Mouse (Mus musculus): Measurements from ENCODE around the gene Atp2b2.

Gene Atp2b2

GRCm38 (mm10) chr6:113857310-113857873 is 185.0 kb downstream of the Atp2b2 start:
- CTCF ChIA-PET: no interaction called here

- CTCF ChIA-PET: no interaction called here
Measured at GRCm38 (mm10) chr6:113856790-113857189, 185.6 kb downstream of the Atp2b2 start.

GRCm38 (mm10) chr6:113856095-113856646 is 186.2 kb downstream of the Atp2b2 start:
- CTCF ChIA-PET: no interaction called here

DNA sequence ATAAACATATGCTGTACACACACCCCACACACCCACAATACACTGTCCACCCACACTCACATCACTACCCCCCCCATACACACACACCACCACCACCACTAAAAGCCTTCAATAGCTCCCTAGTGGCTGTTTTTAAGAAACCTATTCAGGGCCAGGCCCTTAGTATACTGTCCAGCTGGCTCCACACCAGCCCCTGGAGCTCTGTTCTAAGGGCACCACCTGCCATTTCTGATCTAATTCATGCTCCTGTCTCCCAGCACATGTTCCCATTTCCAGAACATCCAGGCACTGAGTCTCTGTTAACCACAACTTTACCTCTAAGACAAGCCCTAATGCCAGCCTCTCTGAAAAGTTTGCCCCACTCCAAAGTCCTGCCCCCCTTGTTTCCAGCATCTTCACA is 186.8 kb downstream of the Atp2b2 start:
- CTCF ChIA-PET: no interaction called here

GRCm38 (mm10) chr6:113852318-113852717 is 190.1 kb downstream of the Atp2b2 start:
- CTCF ChIA-PET: no interaction called here

DNA sequence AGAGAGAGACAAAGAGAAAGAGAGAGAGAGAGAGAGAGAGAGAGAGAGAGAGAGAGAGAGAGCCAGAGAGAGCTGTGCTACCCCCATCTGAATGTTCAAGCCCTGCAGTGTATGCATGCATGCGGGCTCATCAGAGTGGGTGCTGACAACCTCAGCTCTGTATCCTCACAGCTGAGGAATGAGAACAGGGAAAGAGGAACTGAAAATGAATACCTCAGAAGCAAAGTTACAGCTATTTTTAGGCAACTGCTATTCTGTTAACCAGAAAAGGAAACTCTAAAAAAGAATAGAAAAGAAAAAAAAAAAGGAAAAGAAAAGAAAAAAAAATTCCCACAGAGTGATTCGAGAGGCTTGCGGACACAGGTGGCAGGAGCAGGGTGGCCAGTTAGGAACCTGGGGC is 192.6 kb downstream of the Atp2b2 start:
- CTCF ChIA-PET: no interaction called here

GRCm38 (mm10) chr6:113848655-113849054 is 193.8 kb downstream of the Atp2b2 start:
- CTCF ChIA-PET: no interaction called here

- CTCF ChIA-PET: no interaction called here
Measured at GRCm38 (mm10) chr6:113847092-113847491, 195.3 kb downstream of the Atp2b2 start.

DNA sequence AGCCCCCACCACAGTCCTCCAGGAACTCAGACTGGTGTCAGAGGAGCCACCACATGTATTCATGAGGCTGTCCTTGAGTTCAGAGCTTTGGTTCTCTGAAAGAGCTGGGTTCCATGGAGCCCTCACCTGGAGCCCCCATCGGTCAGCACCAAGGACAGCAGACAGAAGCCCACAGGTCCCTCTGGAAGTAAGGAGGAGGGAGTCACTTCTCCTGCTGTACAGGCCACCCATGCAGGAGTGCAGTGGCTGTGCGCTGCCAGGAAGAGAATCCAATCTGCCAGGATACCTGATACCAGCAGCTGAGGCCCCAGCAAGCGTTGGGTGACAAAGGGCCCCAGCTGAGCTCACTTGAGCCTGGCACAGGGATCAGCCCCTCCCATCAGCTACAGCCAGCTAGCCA is 199.2 kb downstream of the Atp2b2 start:
- CTCF ChIA-PET: no interaction called here

GRCm38 (mm10) chr6:113838493-113838892 is 203.9 kb downstream of the Atp2b2 start:
- CTCF ChIA-PET: no interaction called here

- CTCF ChIA-PET: no interaction called here
Measured at GRCm38 (mm10) chr6:113837740-113838139, 204.7 kb downstream of the Atp2b2 start.

DNA sequence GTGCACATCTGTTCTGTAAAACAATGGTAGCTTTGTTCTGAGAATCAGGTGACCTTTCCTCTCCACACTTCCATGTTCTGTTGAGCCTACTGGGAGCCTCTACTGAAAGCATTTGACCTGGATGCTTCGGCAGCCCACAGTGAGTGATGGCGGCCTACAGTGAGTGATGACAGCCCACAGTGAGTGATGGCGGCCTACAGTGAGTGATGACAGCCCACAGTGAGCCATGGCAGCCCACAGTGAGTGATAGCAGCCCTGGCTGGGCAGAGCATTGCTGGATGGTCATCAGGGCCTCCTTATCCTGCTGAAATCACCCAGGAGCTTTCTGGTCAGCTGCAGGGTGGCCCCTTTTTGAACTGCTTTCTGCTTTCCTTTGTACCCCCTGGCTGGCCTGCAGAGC is 205.9 kb downstream of the Atp2b2 start:
- CTCF ChIA-PET: no interaction called here

- CTCF ChIA-PET: interaction anchor here (0.6 kb wide), 1 partner anchor 1979 kb away, joined by 3 read pairs; no protein-coding TSS in a partner anchor
Measured at GRCm38 (mm10) chr6:113830463-113830862, 211.9 kb downstream of the Atp2b2 start.

DNA sequence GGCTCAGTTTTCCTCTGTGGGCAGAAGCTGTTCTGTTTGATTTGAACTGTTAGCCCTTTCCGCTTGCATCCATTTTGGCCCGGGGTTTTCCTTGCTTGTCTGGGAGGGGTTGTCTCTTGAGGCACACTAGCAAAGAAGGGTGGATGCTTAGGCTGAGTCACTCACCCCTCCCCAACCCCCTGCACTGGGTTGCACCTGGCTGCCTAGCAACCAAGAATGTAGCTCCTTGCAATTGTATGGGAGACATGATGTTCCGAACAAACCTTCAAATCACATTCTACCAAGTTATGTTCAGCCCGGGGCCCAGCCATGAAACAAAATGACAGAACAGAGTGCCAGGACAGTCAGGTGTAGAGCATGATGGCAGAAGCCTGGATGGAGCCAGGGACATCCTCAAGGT is 215.1 kb downstream of the Atp2b2 start:
- CTCF ChIA-PET: no interaction called here

GRCm38 (mm10) chr6:113822417-113822816 is 220.0 kb downstream of the Atp2b2 start:
- CTCF ChIA-PET: no interaction called here

DNA sequence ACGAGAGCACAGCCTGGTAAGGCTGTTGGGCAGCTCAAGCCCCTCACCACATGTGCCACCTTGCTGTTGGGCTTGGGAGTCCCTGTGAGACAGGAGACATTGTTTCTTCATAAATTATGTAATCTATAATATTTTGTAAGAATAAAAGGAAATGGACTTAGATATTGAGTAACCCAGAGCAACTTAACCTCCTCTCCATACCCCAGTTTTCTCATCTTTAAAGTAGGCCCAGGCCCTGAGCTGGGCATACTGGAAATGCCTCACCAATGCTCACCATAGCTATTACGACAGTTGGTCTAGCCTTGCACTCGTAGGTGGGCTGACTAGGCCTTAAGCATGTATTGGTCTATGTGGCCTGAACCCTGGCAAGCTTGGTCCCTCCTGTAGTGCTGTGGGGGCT is 225.7 kb downstream of the Atp2b2 start:
- CTCF ChIA-PET: no interaction called here

- CTCF ChIA-PET: no interaction called here
Measured at GRCm38 (mm10) chr6:113811462-113811861, 231.0 kb downstream of the Atp2b2 start.

GRCm38 (mm10) chr6:113810667-113811066 is 231.7 kb downstream of the Atp2b2 start:
- CTCF ChIA-PET: no interaction called here

- CTCF ChIA-PET: no interaction called here
Measured at GRCm38 (mm10) chr6:113806241-113806640, 236.2 kb downstream of the Atp2b2 start.

DNA sequence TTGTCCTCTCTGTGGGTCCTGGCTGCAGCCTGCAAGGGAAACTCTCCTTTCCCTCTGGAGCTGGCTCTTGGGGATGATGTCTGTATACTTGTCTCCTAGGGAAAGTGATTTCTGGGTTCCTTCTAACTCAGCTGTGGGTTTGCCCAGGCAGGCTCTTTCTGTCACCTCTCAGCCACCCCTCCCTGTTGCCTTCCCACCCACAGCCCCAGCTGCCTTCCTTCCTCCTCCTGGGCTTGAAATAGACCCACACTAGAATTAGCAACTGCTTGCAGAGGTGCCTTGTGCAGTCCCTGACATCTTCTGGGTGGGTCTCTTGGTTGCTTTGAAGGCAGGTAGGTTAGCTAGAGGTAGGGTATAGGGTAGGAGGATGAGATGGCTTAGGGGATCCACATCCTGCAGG is 241.2 kb downstream of the Atp2b2 start:
- CTCF ChIA-PET: no interaction called here

DNA sequence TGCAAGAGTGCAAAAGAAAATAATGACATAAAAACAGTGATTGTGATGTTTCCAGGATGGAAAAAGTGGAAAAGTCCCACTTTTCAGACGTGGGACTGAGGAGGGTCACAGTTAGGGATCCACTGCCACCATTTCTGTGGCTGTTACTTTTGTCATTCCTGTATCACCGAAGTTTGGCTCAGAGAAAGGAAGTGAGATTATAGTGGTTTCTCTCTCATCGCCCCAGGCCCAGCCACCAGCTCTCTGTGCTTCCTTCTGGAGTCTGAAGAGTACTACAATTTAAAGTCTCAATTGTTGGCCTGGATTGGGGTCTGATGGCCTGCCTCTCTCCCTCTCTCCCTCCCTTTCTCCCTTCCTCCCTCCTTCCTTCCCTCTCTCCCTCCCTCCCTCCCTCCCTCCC is 242.5 kb downstream of the Atp2b2 start:
- CTCF ChIA-PET: no interaction called here

DNA sequence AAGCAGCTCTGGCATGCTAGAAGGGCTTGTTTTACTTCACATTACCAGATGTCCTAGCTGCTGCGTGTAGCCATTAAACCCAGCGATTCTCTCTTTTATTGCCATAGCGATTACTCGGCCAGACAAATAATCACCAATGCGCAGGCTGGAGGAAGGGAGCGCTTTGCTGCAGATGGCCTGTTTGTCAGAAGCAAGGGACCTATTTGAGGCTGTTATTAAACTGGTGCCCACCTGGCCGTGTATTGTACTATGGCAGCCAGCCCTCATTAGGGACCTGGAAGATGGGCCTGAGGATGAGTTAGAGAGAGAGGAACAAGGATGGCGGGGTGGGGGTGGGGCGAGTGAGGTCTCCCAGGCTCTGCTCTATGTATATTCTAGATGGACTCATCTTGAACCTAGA is 243.1 kb downstream of the Atp2b2 start:
- CTCF ChIA-PET: no interaction called here

- CTCF ChIA-PET: no interaction called here
Measured at GRCm38 (mm10) chr6:113798921-113799320, 243.5 kb downstream of the Atp2b2 start.

DNA sequence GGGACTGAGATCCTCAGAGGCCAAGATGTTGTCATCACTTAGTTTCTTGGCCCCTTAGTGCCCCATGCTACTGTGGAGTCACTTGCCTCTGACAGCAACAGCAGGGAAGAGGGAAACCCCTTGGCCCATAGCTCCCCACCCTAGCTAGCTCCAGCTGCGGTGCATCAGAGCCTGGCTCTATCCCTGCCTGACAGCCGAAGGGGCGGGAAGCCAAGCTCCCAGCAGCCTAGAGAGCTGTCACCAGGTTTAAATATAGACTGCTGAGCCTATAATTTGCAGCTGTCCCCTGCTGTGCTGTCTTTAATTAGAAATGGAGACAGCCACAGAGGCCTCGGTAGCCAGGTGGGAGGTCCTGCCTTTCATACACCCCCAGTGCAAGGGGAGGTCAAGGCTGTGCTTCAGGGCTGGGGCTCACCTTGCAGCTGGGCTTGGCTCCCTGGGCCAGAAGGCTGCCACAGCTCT is 247.1 kb downstream of the Atp2b2 start:
- CTCF ChIA-PET: interaction anchor here (0.5 kb wide), 1 partner anchor 44 kb away, joined by 7 read pairs; no protein-coding TSS in a partner anchor

All from spleen, embryonic (tissue).